Mouse (Mus musculus) cerebellum, postnatal 14 days (tissue): ENCODE data around the gene Plekho1.

Experiments used
- DNase-seq, 2 experiments: peaks; one replicate each; pipeline ENCODE4 v3.0.0; 2021; ENCODE audit warnings: mixed read lengths in 2 of 2

Gene Plekho1

DNA sequence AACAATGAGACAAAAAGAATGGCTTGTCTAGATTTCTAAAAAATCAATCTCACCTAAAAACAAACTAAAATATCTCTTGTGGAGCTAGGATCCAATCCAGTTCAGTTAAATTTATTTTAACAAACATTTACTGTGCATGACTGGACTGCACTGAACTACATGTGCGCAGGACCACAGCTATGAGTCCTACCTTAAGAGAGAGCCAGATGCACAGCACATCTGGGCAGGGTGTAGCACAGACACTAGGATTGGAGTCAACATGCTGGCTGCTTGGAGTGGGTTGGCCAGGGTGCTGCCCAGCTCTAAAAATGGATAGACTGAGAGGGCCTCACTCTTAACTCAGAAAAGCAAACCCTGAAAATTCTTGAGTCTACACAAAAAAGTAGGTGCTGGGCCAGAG lies 5.8 kb upstream of the Plekho1 start:
- no peak for DNase-seq

DNA sequence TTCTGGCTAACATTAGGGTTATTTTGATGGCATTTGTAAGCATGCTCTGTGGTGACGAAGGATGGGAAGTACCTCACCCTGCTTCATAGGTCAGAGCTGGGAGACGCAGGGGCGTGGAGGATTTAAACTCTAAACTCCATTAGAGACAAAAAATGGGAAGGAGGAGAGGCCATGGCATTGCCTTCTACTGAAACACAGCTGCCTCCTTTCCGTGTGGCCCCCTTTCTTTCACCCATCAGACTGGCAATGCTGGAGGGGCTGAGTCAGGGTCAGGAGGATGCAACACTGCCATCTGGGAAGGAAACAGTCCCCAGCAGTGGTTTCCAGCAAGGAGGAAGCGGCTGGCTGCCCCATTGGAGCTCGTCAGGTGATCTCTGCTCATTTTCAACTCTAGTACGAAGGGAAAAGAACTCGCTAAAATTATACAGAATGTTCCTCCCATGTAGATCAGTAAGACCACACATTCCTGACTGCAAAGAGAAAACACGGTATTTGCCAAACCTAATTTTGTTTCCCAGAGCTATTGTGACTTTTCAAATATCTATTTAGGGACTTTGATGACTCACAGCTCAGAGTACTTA lies 5.2 kb upstream of the Plekho1 start:
- no peak for DNase-seq

DNA sequence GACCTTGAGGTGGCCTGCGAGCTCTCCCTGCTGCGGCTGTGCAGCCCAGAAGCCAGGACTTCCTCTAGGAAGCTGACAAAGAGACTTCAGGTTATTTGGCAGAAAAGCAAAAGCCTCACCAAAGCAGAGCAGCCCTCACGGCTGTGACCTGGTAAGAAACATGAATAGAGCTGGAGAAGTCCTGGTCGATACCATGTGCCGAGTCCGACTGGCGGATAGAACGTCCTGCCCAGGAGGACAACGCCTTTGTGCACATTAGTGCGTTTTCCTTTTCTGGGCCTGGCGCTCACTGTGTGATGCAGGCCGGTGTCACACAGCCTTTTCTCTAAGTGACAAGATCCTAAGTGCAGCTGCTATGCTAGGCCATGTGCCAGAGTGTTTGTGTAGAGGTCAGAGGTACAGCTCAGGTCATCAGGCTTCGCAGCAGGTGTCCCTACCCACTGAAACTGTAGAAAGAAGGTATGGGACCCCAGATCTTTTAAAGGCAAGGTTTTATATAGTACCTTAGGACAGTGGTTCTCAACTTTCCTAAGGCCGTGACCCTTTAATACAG lies 4.4 kb upstream of the Plekho1 start:
- DNase-seq, result no peak

DNA sequence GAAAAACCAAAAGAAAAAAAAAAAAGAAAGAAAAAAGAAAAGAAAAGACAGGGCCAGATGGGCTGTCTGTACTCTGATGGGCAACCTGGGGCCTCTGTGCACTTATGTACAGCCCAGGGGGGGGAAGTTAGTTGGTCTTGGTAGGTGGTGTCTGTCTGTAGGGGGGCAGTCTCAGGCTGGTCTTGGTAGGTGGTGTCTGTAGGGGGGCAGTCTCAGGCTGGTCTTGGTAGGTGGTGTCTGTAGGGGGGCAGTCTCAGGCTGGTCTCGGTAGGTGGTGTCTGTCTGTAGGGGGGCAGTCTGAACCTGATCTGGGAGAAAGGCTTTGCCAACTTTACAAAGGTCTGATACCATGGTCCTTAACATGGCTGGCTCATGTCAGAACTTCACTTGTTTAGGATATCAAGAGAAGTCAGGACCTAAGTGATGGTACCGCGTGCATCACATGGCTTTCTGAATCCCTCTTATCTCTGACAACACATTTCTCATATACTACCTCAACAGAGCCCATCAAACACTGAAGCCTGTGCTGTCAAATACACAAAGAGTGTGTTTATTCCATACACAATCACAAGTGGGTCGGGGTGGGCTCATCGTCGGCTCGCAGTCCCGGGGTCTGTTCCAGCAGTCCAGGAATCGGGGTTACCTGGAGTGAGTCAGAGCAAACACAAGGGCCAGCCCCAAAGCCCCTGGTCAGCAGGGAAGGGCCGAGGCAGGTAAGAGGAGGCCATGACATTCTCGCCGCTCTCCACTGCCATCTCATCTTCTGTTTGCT lies 3.7 kb upstream of the Plekho1 start:
- DNase-seq, result no peak

DNA sequence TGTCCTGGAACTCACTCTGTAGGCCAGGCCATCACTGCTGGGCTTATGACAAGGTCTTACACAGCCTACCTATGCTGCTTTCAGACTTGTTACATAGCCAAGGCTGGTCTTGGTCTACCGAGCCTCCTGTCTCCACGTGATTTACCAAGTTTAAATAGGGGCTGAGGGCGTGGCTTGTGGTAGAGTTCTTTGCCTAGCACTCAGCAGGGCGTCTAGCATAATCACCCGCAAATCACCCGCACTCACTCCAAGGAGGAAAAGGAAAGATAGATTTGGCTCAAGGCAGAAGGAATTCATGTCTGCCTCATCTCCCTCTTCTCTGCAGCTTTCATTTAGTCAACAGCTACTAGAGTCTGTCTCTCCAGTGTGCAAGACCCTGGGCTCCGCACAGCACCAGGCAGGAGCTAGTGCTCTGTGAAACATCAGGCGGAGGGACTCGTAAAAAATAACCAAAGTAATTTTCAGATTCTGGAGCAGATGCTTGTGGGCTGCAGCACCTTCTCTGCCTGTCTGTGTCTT lies 1.5 kb upstream of the Plekho1 start:
- DNase-seq, result no peak

DNA sequence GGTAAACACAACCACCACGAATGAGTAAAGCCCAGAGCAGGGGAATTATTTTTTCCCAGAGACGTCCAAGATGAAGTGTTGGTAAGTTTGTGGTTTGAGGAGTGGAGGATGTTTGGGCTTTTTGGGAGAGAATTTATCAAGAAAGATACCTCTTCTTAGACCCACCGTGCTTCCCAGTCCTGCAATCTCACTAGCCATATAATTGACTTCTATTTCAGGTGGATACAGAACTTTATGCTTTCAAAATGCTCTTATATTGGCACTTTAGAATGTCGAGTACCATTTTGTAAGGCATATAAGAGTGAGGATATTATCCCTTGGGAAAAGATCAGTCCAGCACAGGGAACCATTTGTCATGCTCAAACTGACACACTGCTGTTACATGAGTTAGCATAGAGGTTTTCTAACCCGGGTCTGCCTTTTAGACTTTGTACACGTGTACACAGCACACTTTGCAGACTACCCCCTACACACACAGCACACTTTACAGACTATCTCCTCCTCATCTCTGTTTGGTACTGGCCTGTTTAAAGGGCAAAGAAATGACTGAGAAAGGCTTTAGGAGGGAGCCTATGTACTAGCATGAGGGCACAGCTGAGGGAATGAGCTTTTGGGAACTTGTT lies 761 bp upstream of the Plekho1 start:
- no peak for DNase-seq

DNA sequence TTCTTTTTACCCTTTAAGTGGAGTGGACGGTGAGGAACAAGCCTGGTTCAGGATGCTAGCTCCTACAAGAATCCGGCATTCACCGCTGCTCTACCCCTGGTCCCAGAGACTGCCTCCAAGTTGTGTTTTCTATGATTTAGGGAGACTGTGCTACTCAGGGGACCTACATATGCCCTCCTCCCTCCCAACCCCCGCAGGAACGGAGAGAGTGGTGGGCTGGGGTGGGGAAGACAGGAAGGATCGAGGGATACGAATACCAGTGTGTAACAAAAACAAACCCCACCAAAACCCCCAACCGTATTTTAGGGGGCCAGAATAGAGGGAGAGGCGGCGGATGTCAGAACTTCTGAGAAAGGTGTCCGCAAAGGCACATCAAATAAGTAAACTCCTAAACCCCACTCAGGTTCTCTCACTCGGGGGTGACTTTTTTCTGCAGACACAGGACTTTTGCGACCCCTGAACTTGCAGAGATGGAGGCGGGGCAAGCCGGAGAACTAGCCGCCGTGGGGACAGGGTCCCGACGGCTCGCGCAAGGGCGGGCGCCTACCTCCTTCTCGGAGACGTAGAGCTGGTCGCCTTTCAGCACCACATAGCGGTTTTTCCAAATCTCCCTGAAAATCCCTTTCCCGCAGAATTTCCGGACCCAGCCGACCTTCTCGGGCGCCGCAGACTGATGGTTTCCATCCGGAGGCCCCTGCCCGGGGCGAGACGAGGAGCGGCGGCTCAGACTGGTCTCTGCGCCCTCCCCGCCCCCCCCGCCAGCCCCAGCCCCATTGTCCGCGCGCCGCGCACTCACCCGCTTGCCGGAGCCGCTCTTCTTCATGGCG lies 613 bp downstream of the Plekho1 start:
- peak; percentile 64 to 71 for DNase-seq

DNA sequence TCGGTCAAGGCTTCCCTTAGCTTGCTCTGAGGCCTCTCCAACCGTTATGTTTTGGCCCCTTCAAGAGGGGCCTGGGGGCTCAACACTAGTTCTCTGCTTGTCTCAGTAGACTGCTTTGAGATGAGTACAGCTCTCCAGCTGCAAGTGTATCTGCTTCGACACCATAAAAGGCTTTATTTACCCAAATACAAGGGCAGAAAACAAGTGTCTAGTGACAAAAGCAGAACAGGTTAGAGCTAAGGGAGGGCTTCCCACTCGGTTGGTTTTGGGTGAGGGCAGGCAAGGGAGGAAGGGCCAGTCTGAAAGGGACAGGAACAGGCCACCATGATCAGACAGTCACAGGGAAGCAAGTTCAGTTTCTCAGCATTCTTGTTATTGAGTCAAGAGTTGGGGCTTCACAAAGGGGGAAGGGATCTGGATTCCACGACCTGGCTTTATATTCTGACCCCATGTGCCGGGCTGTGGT lies 1.4 kb downstream of the Plekho1 start:
- DNase-seq, result no peak

DNA sequence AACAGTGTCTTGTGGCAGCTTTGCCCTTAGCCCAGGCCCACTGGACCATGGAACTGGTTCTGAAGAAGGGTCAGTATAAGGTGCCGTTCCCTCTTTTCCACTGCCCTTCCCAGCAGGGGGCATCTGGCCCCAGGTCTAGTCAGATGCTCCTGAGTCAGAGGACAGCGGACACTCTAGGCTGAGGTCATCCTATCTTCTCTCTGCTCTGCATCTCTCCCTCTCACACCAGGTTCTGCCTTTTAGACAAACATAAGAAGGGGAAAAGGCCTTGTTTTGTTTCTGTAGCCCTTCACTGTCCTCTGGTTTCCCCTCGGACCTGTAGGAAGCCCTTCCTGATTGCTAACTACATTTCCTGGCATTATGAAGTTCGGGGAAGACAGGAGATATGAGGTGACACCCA lies 1.9 kb downstream of the Plekho1 start:
- peak; percentile 60 to 66 for DNase-seq

DNA sequence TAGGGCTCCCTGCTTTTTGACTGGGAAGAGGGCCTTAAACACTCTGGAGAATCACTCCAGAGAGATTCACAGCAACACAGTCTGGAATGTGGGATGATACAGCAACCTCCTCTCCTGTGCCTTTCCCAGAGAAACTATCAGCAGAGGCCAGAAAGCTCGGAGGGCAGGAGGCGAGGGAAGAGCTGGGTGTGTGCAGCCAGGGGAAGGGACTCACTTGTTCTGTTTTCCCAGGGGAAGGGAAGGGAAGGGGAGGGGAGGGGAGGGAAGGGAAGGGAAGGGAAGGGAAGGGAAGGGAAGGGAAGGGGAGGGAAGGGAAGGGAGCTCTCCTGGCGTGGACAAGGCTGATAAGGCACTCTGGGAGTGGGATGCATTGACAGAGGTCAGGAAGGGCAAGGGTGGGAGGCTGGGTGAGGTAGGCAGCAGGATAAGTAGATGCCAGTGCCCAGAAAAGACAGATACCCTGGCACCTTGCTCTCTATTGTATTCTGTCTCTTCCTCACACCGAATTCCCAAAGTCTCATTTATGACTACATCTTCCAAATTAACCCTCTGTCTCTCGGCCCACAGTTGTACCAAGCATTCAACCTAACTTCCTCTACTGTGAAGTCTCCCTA lies 2.7 kb downstream of the Plekho1 start:
- DNase-seq, result no peak

DNA sequence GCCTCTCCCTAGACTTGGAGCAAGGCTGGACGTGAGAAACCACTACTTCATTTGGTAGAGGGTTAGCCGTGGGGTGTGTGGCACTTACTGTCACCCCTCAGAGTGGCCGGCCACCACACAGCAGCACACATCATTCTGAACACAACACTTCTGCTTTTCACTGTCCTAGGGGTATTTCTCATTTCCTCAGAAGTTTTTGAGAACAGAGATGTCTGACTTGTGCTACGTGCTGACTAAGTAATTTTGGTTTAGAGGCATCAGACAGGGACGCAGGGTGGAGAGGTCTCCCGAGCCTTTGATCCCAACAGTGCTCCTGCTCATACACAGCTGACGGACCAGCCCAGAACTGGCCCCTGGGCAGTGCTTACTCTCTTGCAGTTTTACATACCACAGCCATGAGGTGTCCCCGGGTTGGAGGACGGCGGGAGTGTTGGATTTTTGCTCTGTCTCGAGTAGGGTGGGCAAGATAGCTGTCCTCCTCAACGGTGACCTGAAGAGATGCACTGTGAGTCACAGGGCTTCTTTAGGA lies 5.3 kb downstream of the Plekho1 start:
- DNase-seq, result no peak

DNA sequence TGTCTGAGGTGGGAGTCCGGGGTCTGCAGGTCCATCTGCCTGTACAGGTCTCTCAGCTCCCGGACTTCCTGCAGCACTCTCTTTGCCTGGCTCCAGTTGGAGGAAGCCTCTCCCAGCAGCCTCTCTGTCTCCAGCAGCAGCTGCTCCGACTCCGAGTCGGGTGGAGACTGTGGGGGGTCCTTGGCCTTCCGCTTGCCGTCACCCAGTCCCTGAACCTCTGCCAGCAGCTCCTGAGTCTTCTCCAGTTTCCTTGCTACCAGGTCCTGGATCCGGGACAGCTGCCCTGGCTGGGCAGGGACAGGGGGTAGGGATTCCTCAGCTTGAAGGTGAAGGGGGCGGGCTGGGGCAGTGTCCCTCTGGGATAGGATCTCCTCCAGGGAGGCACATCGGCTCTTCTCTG lies 6.8 kb downstream of the Plekho1 start:
- peak; percentile 69 to 85 for DNase-seq

DNA sequence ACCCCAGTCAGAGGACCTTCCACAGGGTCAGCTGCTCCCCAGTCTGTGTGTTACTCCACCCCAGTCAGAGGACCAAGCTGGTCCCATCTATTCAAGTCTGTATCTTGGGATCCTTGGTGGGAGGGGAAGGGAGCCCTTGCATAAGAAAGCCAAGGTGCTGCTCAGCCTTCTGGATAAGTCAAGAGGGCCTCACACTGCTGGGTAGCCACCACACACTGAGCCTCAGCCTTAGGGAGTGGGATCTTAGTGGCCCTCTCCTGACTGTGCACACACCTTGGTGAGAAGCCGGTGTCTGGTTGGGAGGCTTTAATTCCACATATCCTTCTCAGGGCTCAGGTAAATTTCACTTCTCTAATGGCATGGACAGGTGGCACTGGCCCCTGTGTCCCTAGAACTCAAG lies 7.7 kb downstream of the Plekho1 start:
- DNase-seq, result no peak

DNA sequence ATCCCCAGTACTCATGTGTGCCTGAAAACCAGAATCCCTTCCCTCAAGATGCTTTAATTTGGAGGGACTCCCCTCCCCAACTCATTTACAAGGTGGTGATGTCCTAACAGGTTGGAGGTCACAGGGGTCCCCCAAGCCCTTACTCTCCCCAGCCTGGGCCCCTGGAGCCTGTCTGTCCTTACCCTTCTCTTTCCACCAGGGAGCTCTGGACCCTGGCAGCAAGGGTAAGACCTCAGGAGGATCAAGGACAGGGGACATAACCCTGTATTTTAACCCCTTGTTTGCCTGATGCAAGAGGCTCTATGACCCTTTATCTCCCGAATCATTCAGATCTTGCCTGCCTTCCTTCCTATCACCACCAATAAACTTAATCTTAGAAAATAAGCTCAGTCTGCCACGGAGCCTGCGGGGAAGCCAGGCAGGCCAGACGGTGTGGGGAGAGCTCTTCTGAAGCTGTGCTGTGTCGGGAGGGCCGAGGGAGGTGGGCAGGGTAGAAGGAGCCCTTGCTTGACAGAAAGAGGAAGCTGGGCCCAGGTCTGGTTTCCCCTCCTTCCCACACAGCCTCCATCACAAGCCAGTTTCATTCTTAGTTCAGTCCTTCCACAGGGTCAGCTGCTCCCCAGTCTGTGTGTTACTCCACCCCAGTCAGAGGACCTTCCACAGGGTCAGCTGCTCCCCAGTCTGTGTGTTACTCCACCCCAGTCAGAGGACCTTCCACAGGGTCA lies 8.3 kb downstream of the Plekho1 start:
- DNase-seq, result no peak

DNA sequence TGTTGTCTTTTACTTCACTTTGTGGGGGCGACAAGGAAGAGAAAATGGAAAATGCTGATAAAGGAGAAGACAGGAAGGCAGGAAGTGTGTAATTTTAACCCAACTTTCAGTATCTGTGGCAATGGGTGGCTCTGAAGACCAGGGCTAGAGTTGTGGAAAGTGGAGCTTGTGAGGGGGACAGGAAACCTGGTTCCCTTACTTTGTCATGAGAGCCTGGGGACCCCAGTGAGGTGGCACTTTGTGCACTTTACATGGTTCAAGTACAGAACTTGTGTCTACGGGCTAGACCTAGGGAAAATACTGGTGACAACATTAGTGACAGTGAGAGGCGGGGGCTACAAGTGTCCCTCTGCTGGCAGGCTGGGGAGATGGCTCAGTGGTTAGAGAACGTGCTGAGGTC lies 8.8 kb downstream of the Plekho1 start:
- DNase-seq, result no peak

DNA sequence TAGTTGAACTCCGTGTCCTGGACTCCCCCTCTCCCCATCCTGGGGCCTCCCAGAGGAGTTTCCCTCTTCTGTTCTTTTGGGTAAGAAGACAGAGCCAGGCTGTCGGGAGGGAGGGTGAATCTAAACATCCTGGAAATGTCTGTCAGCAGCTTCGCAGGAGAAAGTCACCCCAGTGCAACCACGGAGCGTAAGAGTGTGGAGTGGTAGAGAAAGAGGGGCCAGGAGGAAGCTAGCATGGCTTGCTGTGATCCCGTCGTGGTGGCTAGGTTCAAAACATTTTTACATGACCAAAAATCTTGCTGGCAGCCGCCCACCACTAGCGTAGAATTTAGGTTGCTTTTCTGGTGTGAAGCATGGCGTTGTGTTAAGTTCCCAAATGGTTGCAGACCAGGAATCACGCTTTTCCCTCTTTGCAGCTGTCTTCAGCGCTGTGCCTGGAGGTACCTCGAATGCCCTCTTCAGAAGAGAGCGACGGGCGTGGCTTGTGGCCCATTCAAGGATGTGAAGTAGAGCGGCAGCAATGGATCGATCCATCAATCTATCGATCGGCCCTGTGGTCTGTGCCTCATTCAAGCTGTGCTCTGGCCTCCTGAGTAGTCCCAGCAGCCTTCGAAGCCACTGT lies 9.7 kb downstream of the Plekho1 start:
- DNase-seq, result peak in 1 of 2 experiments; percentile 58

DNA sequence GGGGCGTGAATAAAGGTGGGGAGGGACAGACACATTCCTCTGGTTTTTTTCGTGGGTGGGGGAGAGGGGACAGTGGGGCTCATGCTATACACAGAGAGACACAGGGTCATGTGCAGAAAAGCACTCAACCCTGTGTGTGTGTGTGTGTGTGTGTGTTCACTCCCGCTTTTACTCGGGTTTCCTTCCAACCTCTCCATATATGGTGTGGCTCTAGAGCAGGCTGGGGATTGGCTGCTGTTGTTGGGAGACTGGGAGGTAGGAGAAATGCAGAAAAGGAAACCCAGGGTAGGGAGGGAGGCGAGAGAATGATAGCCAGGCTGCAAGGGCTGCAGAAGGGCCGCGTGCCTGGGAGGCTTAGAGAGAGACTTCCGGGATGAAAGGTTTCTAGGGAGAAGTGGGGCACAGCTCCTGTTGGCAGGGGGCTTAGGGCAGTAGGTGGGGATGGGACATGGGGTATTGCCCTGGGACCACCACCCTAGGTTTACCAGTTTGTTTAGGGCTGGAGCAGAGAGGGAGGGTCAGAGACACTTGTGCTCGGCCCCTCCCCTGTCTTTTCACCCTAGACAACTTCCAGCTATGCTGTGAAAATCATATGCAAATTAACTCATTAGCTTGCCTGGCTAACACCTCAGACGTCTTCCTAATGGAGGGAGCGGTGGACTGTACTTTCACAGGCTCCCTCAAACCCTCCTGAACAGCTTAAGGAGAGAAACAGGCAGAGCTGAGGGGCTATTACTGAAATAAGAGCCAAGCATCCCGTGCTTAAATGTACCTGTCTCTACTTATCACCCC lies 10.4 kb downstream of the Plekho1 start:
- DNase-seq, result peak; percentile 57 to 75

DNA sequence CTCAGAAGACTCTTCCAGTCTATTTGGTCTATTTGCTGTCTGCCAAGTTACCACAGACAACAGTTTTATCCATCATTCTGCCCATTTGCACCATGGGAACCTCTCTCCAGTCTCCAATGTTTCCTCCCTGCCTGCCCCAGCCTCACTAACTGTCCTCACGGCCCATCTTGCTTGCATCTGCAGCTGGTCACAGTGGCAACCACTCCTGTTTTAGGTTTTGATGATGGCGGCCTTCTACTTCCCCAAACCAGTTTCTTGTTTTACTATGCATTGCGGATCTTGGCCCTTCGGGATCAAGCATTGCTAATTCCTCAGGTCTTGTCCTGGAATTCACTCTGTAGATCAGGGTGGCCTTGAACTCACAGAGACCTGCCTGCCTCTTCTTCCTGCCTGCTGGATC lies 13.7 kb downstream of the Plekho1 start:
- no peak for DNase-seq

DNA sequence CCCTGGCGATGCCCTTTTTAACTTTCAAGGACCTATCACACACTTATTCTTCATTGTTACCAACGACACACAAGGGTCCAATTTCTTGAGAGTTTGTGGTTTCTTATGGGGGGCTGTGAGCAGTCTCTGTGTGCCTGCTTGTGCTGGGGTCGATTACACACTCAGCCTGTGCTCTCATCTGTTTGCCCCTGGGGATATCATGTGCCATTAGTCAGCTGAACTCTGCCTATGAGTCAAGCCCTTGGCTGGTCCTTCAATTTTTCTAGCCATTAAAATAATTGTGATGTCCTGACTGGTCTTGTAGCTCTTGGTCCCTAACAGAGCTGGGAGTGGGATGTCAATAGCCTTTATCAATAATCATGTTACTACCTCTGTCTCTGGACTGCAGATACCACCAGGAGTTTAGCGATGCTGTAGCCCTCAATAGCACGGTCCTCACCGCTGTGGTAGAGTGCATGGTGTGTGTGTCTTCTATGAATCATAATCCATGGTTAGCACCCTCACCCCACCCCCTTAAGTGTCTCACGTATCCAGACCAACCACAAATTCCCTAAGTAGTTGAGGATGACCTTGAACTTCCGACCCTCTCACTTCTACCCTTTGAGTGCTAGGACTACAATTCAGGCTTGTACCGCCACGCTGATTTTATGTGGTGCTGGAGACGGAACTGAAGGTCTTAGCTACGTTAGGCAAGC lies 15.4 kb downstream of the Plekho1 start:
- DNase-seq, result no peak
